Mouse (Mus musculus) adrenal gland, adult 8-10 months (tissue): Measurements from ENCODE around the gene Gm20388. TPM values are rescaled to one million over a fixed set of nuclear protein-coding genes. Genes with fewer than 3 reads are reported as not detected.

Experiments
- DNase-seq: peaks from one replicate; pipeline ENCODE4 v3.0.0; 2022
- total RNA-seq, 4 experiments: library from RNA; stranded (reverse); gene quantifications; 2 replicates each; pipeline ENCODE4 v1.2.4; 2022

Gm20388 gene
- total RNA-seq, 4 experiments from 2014 or later: 1.7 to 16.9 (median 5.8) TPM

DNA sequence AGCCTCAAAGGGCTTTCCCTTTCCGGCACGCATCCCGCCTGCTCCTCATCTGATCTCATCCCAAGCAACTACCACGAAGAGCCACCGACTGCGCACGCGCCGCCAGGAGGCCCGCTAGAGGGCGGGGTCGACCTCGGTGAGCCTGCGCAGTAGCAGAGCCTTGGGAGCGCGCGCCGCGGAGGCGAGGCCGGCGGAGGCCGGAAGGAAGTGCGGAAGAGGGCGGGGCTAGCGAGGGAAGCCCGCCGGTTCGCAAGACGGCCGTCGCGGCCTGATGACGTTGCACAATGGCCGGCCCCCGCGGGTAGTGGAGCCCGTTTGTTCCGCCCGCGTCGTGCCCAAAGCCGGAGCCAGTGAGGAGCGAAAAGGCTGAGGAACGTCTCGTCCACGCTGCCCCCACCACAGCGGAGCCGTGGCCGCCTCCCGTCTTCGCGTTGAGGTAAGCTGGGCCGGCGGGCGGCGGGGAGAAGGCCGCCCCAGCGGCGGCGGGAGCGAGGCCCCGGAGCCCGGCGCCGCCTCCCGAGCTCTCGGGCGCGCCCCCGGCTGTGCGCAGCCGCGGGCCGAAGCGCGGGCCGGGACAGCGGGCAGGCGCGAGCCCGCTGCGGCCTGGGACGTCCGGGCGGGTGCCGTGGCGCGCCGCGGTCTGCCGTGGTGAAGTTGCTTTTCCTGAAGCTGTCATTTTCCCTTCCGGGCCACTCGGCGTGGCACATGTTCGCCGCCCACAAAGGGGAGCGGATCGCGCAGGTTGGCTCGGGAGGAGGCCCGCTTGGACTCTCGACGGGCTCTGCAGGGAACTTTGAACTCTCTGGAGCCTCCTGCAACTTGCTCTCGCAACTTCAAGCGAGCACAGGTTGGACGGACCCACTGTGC lies 2466.0 kb downstream of the Gm20388 start, which contains the start of gene Zc3h18:
TSS of gene Zc3h18 (plus strand) at position 245 of the 867 bp plus-strand sequence.
- DNase-seq: peak; percentile 99

DNA sequence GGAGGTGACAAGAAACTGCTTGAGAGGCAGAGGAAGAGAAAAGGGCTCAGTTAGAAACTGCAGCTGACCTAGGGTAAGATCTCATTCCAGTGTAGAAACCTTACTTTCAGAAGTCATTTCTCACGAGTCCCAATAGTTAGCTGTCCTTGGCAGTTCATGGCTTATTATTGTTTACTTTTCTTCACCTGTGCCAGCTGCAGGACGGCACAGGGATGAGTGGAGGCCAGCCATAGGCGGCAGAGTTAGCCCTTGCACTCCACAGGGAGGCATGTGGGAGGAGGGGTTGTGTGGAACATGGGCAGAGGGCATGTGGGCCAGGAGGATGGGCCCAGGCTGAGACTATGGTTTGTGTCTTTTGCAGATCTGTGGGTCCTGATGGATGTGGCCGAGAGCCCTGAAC lies 2472.4 kb downstream of the Gm20388 start:
- no peak for DNase-seq

DNA sequence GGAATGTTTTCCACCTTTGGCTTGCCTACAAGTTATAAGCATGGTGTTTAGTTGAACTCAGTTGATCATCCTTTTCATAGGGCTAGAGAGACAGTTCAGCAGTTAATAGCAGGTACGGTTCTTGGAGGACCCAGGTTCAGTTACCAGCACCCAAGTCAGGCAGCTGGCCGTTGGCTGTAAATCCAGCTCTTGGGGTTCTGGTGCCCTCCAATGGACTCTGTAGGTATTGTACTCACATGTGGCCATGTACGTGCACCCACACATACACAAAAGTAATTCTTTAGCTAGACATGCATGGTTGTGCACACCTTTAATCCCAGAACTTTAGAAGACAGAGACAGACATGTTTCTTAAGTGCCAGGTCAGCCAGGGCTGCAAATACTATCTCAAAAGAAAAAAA lies 2478.7 kb downstream of the Gm20388 start:
- no peak for DNase-seq

DNA sequence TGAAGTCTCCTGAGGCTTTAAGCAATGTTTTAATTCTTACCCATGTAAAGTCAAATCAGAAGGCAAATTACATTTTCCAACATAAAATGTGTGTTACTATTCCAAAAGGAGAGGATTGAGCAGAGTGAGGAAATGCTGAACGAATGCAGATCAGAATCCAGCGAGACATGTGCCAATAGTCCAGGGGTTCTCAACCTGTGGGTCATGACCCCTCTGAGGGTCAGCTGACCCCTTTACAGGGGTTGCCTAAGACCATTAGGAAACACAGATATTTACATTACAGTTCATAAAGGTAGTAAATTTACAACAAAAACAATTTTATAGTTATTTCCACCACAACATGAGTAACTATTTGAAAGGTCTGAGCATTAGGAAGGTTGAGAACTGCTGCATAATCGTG lies 2480.1 kb downstream of the Gm20388 start:
- DNase-seq: no peak

DNA sequence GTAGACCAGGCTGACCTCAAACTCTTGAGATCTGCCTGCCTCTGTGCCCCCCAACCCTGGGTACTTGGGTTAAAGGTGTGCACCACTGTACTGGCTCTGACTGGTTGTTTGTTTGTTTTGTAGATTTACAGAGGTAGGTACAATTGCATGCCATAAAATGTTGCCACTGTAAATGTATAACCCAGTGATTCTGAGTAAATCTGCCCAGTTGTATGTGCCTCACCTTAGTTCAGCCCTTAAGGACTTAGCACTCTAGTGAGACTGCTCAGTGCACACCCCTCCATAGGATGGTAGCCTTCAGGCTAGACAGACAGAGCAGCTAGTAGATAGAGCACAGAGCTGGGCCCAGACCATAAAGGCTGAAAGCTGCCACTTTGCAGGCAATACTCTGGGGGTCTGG lies 2483.1 kb downstream of the Gm20388 start:
- DNase-seq: no peak

DNA sequence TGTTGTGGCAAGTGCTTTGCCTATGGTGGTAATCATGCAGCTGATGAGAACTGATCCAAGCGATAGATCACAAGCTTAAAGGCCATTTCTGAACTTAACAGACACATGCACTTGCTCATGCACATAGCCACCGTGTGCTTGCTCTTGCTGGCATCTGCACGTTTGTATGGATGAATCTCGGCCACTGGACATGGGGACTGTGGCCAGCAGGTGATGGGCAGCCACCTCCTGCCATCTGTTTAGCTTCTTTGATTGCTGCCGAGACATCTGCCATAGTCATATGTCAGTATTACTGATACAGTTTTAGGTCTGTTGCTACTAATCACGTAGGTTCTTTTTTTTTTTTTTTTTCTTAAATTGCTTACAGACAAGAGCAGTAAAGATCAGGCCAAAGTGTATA lies 2484.7 kb downstream of the Gm20388 start:
- no peak for DNase-seq

DNA sequence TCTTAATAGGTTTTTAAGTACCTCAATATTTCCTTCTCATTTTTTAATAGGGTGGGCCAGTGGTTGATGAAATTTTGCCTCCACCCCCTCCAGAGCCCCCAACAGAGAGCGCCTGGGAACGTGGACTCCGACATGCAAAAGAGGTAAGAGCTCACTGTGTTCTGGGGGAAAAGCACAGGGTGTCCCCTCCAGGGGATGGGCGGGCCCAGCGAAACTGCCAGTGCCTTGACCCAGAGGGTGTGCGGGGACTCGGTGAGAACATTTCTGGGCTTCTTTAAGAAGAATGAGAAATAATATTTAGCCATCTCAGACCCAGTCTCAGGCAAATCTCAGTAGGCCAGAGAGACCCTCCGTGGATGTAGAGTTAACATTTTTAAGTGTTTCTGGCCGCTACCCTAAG lies 2487.5 kb downstream of the Gm20388 start:
- DNase-seq: no peak

DNA sequence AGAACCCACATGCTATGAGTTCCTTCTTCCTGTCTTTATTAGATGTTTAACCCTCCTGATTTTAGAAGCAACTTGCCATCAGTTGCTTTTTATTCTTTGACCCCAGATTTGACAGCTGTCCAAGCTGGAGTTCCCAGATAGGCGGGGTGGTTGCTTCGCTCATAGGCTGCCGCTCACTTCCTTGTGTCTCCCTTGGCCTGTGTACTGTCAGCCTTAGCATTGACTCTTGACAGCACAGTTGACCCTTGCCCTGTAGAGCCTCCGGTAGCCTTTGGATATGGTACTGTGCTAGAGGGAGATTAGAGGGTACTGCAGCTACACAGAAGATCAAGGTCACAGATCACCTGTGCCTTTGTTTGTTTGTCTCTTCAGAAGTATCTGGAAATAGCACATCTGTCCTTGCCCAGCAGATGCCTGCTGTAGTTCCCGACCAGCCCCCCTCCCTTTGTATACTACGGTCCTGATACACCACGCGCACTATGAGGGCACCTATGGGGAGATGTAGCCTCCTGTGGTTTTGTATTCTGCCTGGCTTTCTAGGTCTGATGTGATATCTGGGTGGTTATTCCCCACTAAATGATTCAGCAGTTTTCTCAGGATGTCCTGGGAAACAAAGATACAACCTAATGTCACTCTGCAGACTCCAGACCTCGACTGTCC lies 2494.6 kb downstream of the Gm20388 start:
- DNase-seq: no peak

DNA sequence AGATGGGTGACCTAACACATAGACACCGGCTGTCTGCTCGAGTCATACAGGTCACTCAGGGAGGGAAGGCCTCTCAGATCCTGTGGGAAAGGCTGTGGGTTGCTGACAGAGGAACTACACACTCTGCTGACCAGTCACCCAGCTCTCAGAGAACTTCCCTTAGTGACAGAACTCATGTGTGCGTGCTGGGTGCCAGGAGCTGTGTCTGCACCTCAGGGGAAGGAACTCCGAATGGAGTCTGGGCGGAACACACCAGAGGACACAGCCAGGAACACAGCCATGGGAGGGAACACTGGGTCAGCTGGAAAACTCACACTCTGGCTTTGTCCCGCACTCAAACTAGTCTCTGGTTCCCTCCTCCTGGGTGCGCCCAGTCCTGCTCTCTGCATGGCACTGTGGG lies 2497.0 kb downstream of the Gm20388 start:
- DNase-seq: no peak

DNA sequence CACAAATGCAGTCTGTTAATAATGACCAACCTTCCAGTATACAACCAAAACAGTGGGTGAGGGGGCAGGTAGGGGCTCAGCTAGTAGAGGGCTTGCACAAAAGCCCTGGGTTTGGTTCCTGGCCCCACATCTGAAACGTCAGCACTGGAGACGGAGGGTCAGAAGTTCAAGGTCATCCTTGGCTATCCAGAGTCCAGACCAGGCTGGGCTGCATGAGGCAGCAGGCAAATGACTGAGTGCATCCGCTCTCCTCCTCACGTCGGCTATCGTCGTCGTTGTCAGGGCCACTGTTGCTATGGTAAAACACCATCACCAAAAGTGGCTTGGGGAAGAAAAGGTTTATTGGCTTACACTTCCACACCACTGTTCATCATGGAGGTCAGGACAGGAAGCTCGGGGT lies 2503.7 kb downstream of the Gm20388 start:
- no peak for DNase-seq

DNA sequence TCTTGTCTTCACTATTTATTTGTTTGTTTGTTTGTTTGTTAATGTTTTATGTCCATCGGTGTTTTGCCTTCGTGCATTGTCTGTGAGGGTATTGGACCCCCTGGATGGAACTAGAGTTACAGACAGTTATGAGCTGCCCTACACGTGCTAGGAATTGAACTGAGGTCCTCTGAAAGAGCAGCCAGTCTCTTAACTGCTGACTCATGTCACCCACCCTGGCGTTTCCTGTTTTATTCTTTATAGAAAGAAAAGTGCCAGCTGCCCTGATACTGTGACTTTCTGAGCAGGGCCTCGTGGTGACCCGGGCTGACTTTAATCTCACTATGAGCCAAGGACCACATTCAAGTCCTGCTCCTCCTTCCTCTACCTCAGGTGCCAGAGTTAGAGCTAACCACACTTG lies 2504.9 kb downstream of the Gm20388 start:
- no peak for DNase-seq

DNA sequence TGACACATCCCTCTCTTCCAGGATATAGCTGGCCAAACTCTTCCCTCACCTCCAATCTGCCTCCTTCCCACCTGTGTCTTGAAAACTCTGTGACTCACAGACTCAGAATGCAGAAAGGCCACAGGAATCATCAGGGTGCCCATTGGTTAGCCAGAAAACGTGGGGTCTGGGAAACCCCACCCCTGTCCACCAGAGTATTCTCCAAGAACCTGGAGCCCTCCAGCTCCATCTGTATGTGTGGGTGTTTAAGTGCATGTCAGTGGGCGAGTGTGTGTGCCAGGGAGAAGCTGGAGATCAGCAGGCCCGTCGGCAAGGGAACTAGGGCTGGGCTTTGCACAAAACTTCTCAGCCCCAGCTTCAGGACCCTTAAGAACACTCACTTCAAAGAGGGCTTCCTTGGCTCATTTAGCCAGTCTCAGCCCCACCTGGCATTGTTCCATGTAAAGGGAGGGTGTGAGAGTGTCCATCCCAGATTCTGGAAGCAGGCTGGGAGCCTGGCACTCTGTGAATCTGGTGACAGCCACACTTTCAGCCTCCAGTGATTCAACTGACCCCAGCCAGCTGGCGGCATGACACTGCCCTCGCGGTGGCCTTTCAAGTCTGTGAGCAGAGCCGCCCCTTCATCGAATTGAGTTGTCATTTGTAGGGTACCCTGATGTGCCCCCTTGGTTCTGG lies 2509.4 kb downstream of the Gm20388 start:
- no peak for DNase-seq

DNA sequence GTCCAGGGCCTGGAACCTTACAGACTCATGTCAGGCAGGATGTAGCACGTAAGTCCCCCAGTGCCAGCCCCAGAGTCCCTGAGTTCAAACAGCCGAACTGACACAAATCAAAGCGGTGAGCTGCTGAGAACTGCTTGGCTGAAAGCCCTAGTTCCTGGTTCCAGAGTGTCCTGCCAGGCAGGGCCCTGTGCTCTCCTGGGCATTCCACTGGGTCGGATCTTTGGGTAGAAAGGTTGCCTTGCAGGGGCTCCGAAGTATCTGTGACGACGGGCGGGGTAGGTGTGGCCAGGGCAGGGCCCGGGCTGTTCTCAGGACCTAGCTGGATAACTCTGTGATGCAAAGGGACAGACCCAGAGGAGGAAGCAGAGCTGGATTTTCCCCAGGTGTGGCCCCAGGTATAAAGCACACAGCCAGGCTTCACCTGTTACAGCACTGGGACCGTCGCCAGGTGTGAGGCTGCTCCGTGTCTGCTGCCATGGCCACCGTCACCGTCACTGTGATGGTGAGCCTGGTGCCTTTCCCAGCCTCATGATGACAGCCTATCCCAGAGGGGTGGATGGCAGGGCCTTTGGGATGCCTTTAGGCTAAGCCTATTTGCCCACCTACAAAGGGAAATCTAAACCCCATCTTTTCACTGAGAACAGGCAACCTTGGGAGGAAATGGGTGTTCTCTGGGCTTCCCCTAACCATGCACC lies 2510.9 kb downstream of the Gm20388 start, which contains the start of gene Il17c:
TSS of gene Il17c (plus strand) at position 645 of the 695 bp plus-strand sequence.
- no peak for DNase-seq

DNA sequence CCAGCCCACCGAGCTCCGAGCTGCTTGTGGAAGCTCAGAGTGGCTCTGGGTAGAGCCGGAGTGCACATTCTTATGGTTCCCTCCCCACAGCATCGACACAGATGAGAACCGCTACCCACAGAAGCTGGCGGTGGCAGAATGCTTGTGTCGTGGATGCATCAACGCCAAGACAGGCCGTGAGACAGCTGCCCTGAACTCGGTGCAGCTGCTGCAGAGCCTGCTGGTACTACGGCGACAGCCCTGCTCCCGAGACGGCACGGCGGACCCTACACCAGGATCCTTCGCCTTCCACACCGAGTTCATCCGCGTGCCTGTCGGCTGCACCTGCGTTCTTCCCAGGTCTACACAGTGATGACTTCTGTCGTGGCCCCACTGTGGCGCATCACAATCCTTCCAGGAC lies 2512.6 kb downstream of the Gm20388 start:
- no peak for DNase-seq

DNA sequence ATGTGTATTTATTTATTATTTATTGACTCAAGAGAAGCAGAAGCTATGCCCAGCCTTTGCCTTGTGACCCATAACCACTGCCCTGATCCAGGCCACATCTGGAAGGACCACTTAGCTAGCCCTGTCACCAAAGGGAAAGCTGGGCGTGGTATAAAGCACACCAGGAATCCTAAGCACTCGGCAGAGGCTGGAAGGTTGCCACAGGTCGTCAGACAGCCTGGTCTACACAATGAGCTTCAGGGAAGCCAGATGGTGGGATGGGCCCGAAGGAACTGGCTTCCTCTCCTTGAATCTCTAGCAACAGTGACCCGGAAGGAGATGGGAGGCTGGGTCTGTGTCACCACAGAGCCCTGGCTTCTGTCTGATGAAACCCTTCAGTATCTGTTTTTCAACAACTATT lies 2513.0 kb downstream of the Gm20388 start:
- DNase-seq: no peak

DNA sequence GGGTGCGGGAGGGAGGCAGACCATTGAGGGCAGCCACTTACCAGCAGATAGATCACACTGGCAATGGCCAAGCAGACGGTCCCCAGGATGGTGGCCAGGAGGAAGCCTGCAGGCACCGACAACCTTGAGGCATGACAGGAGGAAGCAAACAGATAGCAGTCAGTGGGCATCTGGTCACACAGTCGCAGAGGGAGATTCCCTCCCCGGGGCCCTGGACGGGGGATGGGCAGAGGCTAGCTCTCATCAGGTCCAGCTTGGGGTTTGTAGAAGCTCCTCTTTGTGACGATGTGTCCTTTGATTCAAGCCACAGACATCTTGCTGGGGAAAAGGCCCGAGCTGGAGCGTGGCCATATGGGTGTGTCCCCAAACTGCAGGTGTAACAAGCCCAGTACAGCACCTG lies 2515.5 kb downstream of the Gm20388 start:
- no peak for DNase-seq

DNA sequence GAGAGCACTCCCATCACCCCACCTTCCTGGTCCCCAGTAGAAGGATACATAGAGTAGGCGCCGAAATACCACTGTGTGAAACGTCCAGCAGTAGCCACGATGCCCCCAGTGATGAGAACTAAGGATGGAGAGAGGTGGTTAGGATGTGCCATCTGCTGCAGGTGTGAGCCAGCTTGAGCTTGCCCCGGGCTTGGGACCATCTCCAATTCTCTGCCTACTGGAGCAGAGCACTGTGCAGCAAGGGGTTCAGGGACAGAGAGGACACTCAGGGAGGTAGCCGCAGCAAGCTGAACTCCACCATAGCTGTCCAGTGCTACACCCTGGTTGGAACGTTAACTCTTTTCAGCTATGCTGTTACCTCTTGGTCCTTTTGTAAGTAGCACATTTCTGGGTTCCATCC lies 2517.0 kb downstream of the Gm20388 start:
- no peak for DNase-seq

DNA sequence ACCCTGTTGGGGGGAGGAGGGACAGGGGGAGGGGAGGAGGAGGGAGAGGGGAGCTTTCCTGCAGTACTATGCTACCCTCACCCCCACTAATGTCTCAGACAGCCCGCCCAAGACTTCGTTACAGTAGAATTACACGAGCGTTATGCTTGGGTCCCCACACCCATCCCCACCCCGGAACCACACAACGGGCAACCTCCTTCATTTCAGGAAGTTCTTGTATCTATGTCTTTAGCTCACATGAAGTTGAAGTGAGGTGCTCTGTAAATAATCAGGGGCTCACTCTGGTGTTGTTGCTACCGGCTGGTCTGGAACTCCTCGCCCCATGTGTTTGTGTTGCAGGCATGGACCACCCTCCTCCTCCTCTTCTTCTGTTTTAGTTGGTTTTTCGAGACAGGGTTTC lies 2517.5 kb downstream of the Gm20388 start:
- DNase-seq: no peak

DNA sequence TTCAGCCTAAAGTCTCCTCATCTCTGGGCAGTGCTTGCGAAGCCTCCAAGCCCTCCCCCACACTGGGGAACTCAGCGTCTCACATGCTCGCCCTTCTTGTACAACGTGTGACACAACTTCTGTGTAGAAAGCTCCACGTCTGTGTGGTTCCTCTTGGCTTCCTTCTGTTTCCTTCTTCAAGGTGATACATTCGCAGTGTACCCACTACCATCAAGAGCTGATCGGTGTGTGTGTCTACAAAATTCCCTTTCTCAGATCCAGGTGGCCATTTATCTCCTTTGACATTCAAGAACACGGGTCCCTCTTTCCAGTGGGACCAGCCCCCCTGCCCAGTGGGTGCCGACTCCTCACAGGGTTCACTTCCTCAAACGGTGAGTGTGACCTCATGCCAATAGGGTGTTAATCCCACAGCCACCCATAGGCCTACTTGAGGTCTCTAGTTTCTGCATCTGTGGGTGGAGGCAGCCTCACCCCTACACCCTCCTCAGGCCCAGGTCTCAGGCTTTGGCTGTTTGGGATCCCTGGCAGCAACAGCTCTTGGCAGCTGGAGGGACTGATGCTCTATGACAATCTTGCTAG lies 2519.5 kb downstream of the Gm20388 start:
- DNase-seq: no peak

DNA sequence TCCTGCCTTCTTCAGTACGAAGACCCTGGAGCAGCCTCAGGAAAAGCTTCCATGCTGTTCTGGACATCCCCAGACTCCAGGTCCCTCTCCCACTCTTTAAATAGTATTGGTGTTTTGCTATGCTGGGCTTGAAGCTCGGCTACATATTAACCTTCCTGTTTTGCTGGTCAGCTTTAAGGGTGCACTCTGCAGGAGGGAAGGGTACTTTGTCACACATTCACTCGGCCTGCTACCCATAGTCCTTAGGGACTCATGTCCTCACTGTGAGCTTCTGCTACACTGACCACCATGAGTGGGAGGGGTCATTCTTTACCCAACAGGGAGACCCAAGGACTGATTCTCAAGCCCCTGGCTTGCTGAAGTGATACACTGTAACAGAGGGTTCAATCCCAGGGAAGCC lies 2520.0 kb downstream of the Gm20388 start:
- no peak for DNase-seq

DNA sequence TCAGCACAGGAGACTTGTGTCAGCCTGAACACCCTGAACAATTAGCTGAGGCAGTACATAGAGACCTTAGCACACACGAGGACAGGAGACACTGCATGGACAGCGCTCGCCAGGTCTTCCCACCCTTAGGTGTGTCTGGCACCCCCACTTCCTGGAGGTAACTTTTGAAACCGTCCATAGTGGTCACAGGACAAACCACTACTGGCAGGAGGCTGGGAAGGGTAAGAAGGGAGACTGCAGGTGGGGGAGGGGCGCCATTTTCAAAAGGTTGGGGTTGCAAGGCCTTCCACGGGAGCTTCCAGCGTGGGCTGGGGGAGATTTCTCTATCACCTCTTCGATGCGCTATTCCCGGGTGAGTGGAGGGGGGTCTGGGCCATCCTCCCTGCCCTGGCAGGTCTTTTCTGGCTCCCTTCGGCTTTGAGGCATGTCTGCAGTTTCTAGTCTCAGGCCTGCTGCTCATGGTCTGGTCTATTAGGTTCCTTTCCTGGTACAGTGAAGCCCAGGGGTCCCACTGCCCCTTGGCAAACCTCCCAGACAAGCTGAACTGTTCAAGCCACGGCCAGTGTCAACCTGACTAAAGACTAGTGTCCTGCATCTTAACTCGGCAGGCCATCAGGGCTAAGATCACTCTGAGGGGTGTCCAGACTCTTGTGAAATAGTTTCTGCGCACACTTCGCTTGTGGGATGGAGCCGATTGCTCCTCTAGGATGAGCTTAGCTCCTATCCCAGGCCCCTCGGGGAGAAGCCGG lies 2521.2 kb downstream of the Gm20388 start:
- DNase-seq: no peak
